Mouse (Mus musculus): ENCODE results near the gene Pitpnm3.

Pitpnm3 gene

GRCm38 (mm10) chr11:72022827-72023226 lies 112.8 kb downstream of the Pitpnm3 start:
- DNase-seq (ENCODE audit: low spot score): no peak

GRCm38 (mm10) chr11:72021015-72021414 lies 114.6 kb downstream of the Pitpnm3 start:
- DNase-seq (ENCODE audit: low spot score): no peak

GRCm38 (mm10) chr11:72017253-72017601 lies 118.4 kb downstream of the Pitpnm3 start:
- DNase-seq (ENCODE audit: low spot score): no peak

GRCm38 (mm10) chr11:72016518-72017252 lies 118.9 kb downstream of the Pitpnm3 start:
- no peak for DNase-seq (ENCODE audit: low spot score)

- DNase-seq (ENCODE audit: low spot score): no peak
These were observed 120.9 kb downstream of the Pitpnm3 start for GRCm38 (mm10) chr11:72014674-72015073.

- no peak for DNase-seq (ENCODE audit: low spot score)
These were observed 123.6 kb downstream of the Pitpnm3 start for GRCm38 (mm10) chr11:72011955-72012354.

- peak; percentile 27 for DNase-seq (ENCODE audit: low spot score)
These were observed 124.4 kb downstream of the Pitpnm3 start for GRCm38 (mm10) chr11:72010940-72011722.

GRCm38 (mm10) chr11:72010367-72010766 lies 125.2 kb downstream of the Pitpnm3 start:
- DNase-seq (ENCODE audit: low spot score): no peak

- DNase-seq (ENCODE audit: low spot score): no peak
These were observed 130.0 kb downstream of the Pitpnm3 start for GRCm38 (mm10) chr11:72005547-72005946.

- DNase-seq (ENCODE audit: low spot score): no peak
These were observed 132.4 kb downstream of the Pitpnm3 start for GRCm38 (mm10) chr11:72003171-72003570.

- DNase-seq (ENCODE audit: low spot score): peak; percentile 48
These were observed 133.3 kb downstream of the Pitpnm3 start for GRCm38 (mm10) chr11:72002138-72002853.

- DNase-seq (ENCODE audit: low spot score): no peak
These were observed 135.4 kb downstream of the Pitpnm3 start for GRCm38 (mm10) chr11:72000194-72000593.
